Mouse (Mus musculus): ENCODE measurements around the gene Pak4.

DNA sequence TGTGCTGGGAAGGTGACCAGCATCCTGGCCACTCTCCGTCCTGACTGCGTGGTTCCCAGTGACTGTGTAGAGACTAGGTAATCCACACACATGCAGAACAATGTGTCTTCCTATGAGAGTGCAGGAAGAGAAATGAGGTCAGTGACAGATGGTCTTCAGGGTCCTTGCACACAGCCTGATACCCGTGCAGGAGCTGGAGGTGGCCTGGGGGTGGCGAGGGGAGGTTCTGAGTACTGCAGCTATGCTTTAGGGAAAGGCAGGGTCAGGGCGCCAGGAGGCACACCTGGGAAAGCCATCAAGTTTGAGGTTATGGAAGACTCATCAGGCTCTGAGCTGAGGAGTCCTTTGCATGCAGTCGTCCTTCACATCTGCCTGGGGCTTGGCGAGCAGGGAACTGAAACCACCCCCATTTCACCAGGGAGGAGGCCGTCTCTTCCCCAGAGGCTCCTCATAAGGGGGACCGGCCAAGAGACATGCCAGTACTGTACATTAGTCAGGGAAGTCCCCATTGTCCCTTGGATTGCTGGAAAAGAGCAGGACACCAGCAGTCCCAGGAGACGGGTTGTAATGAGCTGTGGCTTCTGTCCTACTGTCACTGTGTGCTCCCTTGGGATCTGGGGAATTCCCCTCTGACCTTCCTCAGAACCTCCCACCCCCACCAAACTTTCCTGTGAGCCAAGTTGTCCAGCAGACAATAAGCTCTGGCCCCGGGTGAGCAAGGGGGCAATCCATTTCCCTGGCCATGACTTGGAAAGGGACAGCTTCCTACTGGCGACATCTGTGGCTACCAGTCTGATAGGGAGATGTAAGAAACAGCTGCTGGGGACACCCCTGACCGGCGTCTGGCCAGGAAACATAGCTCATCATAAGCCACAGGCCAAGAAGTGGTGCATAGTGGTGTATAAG lies 4.5 kb downstream of the Pak4 start:
- TF ChIP-seq POLR2A (IDR thresholded peaks at IDR 0.05; ENCODE audit: low read depth, low read length), result no peak
- no peak for TF ChIP-seq CTCF (conservative IDR thresholded peaks at IDR 0.05; ENCODE audit: insufficient read depth, insufficient read length, low read depth, low read length)
